Mouse (Mus musculus): ENCODE data around the gene Clstn1.

The Clstn1 gene

GRCm38 (mm10) chr4:149567432-149568026, 18.7 kb upstream of the Clstn1 start:
- DNase-seq (ENCODE audit: low spot score) = peak; percentile 59

- DNase-seq (ENCODE audit: low spot score) = no peak
Measured at GRCm38 (mm10) chr4:149568622-149569021, 17.6 kb upstream of the Clstn1 start.

- DNase-seq (ENCODE audit: low spot score) = no peak
Measured at GRCm38 (mm10) chr4:149569781-149570497, 16.3 kb upstream of the Clstn1 start.

- no peak for DNase-seq (ENCODE audit: low spot score)
Measured at GRCm38 (mm10) chr4:149570498-149570863, 15.8 kb upstream of the Clstn1 start.

- DNase-seq (ENCODE audit: low spot score) = no peak
Measured at GRCm38 (mm10) chr4:149571209-149571608, 15.1 kb upstream of the Clstn1 start.

- no peak for DNase-seq (ENCODE audit: low spot score)
Measured at GRCm38 (mm10) chr4:149571651-149572149, 14.6 kb upstream of the Clstn1 start.

- DNase-seq (ENCODE audit: low spot score) = no peak
Measured at GRCm38 (mm10) chr4:149572446-149572845, 13.8 kb upstream of the Clstn1 start.

- DNase-seq (ENCODE audit: low spot score) = no peak
Measured at GRCm38 (mm10) chr4:149572851-149573250, 13.4 kb upstream of the Clstn1 start.

- no peak for DNase-seq (ENCODE audit: low spot score)
Measured at GRCm38 (mm10) chr4:149574391-149574821, 11.9 kb upstream of the Clstn1 start.

GRCm38 (mm10) chr4:149576061-149576460, 10.2 kb upstream of the Clstn1 start:
- no peak for DNase-seq (ENCODE audit: low spot score)

- no peak for DNase-seq (ENCODE audit: low spot score)
Measured at GRCm38 (mm10) chr4:149576993-149577548, 9.2 kb upstream of the Clstn1 start.

GRCm38 (mm10) chr4:149578085-149578681, 8.1 kb upstream of the Clstn1 start:
- no peak for DNase-seq (ENCODE audit: low spot score)

- peak; percentile 37 for DNase-seq (ENCODE audit: low spot score)
Measured at GRCm38 (mm10) chr4:149578831-149579230, 7.4 kb upstream of the Clstn1 start.

GRCm38 (mm10) chr4:149585236-149585635, 1.0 kb upstream of the Clstn1 start:
- DNase-seq (ENCODE audit: low spot score) = no peak

GRCm38 (mm10) chr4:149586783-149587595, 721 bp downstream of the Clstn1 start:
- peak; percentile 33 for DNase-seq (ENCODE audit: low spot score)

- peak; percentile 39 for DNase-seq (ENCODE audit: low spot score)
Measured at GRCm38 (mm10) chr4:149587596-149588168, 1.4 kb downstream of the Clstn1 start.

- no peak for DNase-seq (ENCODE audit: low spot score)
Measured at GRCm38 (mm10) chr4:149590200-149590599, 3.9 kb downstream of the Clstn1 start.

GRCm38 (mm10) chr4:149591486-149591885, 5.2 kb downstream of the Clstn1 start:
- DNase-seq (ENCODE audit: low spot score) = no peak

GRCm38 (mm10) chr4:149594913-149595581, 8.8 kb downstream of the Clstn1 start:
- DNase-seq (ENCODE audit: low spot score) = no peak

- no peak for DNase-seq (ENCODE audit: low spot score)
Measured at GRCm38 (mm10) chr4:149597641-149598208, 11.5 kb downstream of the Clstn1 start.

- no peak for DNase-seq (ENCODE audit: low spot score)
Measured at GRCm38 (mm10) chr4:149599549-149599948, 13.3 kb downstream of the Clstn1 start.

Data from retina, embryonic 14.5 days (tissue).